Mouse (Mus musculus) heart, postnatal 0 days (tissue): Measurements from ENCODE around the gene Rora.

Source experiments
- CTCF ChIP-seq: IDR thresholded peaks from 2 replicates; pipeline ENCODE4 v1.5.1; 2016; ENCODE audit warnings: antibody characterized with exemption, control low read depth, low read depth
- EP300 ChIP-seq: IDR thresholded peaks from 2 replicates; pipeline ENCODE4 v1.6.1; 2016; ENCODE audit warnings: antibody characterized with exemption, low read depth

DNA sequence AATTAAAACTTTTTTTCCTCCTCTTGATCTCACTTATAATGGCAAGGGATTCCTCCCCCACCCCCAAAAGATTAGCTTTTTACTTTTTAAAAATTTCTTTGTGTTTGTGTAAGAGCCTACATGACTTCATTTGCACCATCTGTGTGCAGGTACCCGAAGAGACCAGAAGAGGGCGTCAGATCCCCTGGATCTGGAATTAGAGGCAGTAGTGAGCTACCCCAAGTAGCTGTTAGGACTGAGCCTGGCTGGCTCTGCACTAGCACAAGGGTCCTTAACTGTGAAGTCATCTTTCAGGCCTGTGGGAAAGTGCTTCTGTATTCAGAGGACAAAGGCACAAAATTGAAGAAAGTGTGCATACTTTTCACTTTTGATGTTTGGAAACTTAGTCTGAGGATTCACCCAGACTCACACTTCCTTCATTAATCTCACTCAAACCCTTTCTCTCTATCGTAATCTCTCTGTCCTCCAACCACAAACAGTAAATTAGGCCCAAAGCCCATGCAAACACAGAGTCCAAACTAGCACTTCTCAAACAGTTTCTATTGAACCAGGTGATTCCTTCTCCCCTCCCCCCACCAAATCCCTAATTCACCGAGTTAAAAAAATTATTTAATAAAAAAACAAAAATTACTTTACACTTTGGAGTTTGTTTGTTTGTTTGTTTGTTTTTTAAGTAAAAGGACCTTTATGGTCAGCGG lies 246.1 kb downstream of the Rora start:
- TF ChIP-seq CTCF (peak; percentile 11; the same call in 1 of the 2 replicates), EP300 (no peak)
